Mouse (Mus musculus): ENCODE data around the gene Sec63. TPM values are rescaled to one million over a fixed set of nuclear protein-coding genes. Genes with fewer than 3 reads are reported as not detected.

The Sec63 gene
- polyA plus RNA-seq, 1 experiment from 2014 or later: 25.6 TPM

GRCm38 (mm10) chr10:42781672-42782071, 20.4 kb downstream of the Sec63 start:
- DNase-seq (ENCODE audit: low spot score): no peak
- H3K9me3 ChIP-seq (ENCODE audit: control insufficient read depth, low read length): no peaks in the 10 kb centered on the region
- H3K4me3 ChIP-seq (ENCODE audit: low read depth, low read length): no peak overlapping the region
- no peak overlapping the region for H3K27ac ChIP-seq (replicated peaks; ENCODE audit: low read depth, low read length)
- no peak for ATAC-seq (ENCODE audit: low read depth)
- H3K36me3 ChIP-seq (ENCODE audit: control insufficient read depth, insufficient read depth, low read length): peaks cover 7% of the 10 kb centered on the region; the same call in 1 of the 2 replicates
- no peak overlapping the region for H3K4me2 ChIP-seq (ENCODE audit: low read depth, low read length)
- 38% methylated on average over 3 of the region's 3 CpGs for WGBS
- H3K4me1 ChIP-seq (ENCODE audit: control insufficient read depth, insufficient read depth, low read length): no peaks in the 10 kb centered on the region
- no peak overlapping the region for H3K9ac ChIP-seq (ENCODE audit: low read depth, low read length)
- no peaks in the 10 kb centered on the region for H3K27me3 ChIP-seq (replicated peaks; ENCODE audit: control insufficient read depth, insufficient read depth, low read length)

- WGBS: 85% methylated on average over 3 of the region's 3 CpGs
- Histone ChIP-seq H3K9ac (ENCODE audit: low read depth, low read length) (no peak overlapping the region), H3K27me3 (replicated peaks; ENCODE audit: control insufficient read depth, insufficient read depth, low read length) (no peaks in the 10 kb centered on the region), H3K4me2 (ENCODE audit: low read depth, low read length) (no peak overlapping the region), H3K27ac (replicated peaks; ENCODE audit: low read depth, low read length) (no peak overlapping the region), H3K9me3 (ENCODE audit: control insufficient read depth, low read length) (no peaks in the 10 kb centered on the region), H3K4me3 (ENCODE audit: low read depth, low read length) (no peak overlapping the region), H3K4me1 (ENCODE audit: control insufficient read depth, insufficient read depth, low read length) (no peaks in the 10 kb centered on the region), H3K36me3 (ENCODE audit: control insufficient read depth, insufficient read depth, low read length) (peaks cover 88% of the 10 kb centered on the region)
- DNase-seq (ENCODE audit: low spot score) (no peak), ATAC-seq (ENCODE audit: low read depth) (no peak)
Observed at GRCm38 (mm10) chr10:42800922-42801321, 39.6 kb downstream of the Sec63 start.

- H3K4me1 ChIP-seq (ENCODE audit: control insufficient read depth, insufficient read depth, low read length): no peaks in the 10 kb centered on the region
- no peak overlapping the region for H3K27ac ChIP-seq (replicated peaks; ENCODE audit: low read depth, low read length)
- whole genome bisulfite sequencing: 90% methylated on average over 6 of the region's 6 CpGs
- H3K9ac ChIP-seq (ENCODE audit: low read depth, low read length): no peak overlapping the region
- H3K36me3 ChIP-seq (ENCODE audit: control insufficient read depth, insufficient read depth, low read length): peaks cover 79% of the 10 kb centered on the region
- ATAC-seq (ENCODE audit: low read depth): no peak
- no peak for DNase-seq (ENCODE audit: low spot score)
- no peaks in the 10 kb centered on the region for H3K27me3 ChIP-seq (replicated peaks; ENCODE audit: control insufficient read depth, insufficient read depth, low read length)
- no peaks in the 10 kb centered on the region for H3K9me3 ChIP-seq (ENCODE audit: control insufficient read depth, low read length)
- H3K4me2 ChIP-seq (ENCODE audit: low read depth, low read length): no peak overlapping the region
- H3K4me3 ChIP-seq (ENCODE audit: low read depth, low read length): no peak overlapping the region
Observed at GRCm38 (mm10) chr10:42825923-42826322, 64.6 kb downstream of the Sec63 start.

GRCm38 (mm10) chr10:42827155-42827554, 65.9 kb downstream of the Sec63 start:
- peaks cover 78% of the 10 kb centered on the region for H3K36me3 ChIP-seq (ENCODE audit: control insufficient read depth, insufficient read depth, low read length)
- no peak overlapping the region for H3K4me3 ChIP-seq (ENCODE audit: low read depth, low read length)
- no peaks in the 10 kb centered on the region for H3K9me3 ChIP-seq (ENCODE audit: control insufficient read depth, low read length)
- no peaks in the 10 kb centered on the region for H3K27me3 ChIP-seq (replicated peaks; ENCODE audit: control insufficient read depth, insufficient read depth, low read length)
- no peak overlapping the region for H3K9ac ChIP-seq (ENCODE audit: low read depth, low read length)
- no peak overlapping the region for H3K27ac ChIP-seq (replicated peaks; ENCODE audit: low read depth, low read length)
- WGBS: 84% methylated on average over 5 of the region's 5 CpGs
- H3K4me1 ChIP-seq (ENCODE audit: control insufficient read depth, insufficient read depth, low read length): no peaks in the 10 kb centered on the region
- DNase-seq (ENCODE audit: low spot score) (no peak), ATAC-seq (ENCODE audit: low read depth) (no peak)
- no peak overlapping the region for H3K4me2 ChIP-seq (ENCODE audit: low read depth, low read length)

- H3K9ac ChIP-seq (ENCODE audit: low read depth, low read length): no peak overlapping the region
- no peak for DNase-seq (ENCODE audit: low spot score)
- H3K4me1 ChIP-seq (ENCODE audit: control insufficient read depth, insufficient read depth, low read length): no peaks in the 10 kb centered on the region
- no peaks in the 10 kb centered on the region for H3K27me3 ChIP-seq (replicated peaks; ENCODE audit: control insufficient read depth, insufficient read depth, low read length)
- no peaks in the 10 kb centered on the region for H3K9me3 ChIP-seq (ENCODE audit: control insufficient read depth, low read length)
- peaks cover 75% of the 10 kb centered on the region for H3K36me3 ChIP-seq (ENCODE audit: control insufficient read depth, insufficient read depth, low read length)
- H3K4me2 ChIP-seq (ENCODE audit: low read depth, low read length): no peak overlapping the region
- no peak for ATAC-seq (ENCODE audit: low read depth)
- 85% methylated on average over 2 of the region's 2 CpGs for WGBS
- no peak overlapping the region for H3K4me3 ChIP-seq (ENCODE audit: low read depth, low read length)
- H3K27ac ChIP-seq (replicated peaks; ENCODE audit: low read depth, low read length): no peak overlapping the region
Observed at GRCm38 (mm10) chr10:42830007-42830406, 68.7 kb downstream of the Sec63 start.

- Histone ChIP-seq H3K27ac (replicated peaks; ENCODE audit: low read depth, low read length) (no peak overlapping the region), H3K27me3 (replicated peaks; ENCODE audit: control insufficient read depth, insufficient read depth, low read length) (no peaks in the 10 kb centered on the region), H3K4me2 (ENCODE audit: low read depth, low read length) (no peak overlapping the region), H3K4me3 (ENCODE audit: low read depth, low read length) (no peak overlapping the region), H3K36me3 (ENCODE audit: control insufficient read depth, insufficient read depth, low read length) (peaks cover 75% of the 10 kb centered on the region), H3K9ac (ENCODE audit: low read depth, low read length) (no peak overlapping the region), H3K4me1 (ENCODE audit: control insufficient read depth, insufficient read depth, low read length) (no peaks in the 10 kb centered on the region), H3K9me3 (ENCODE audit: control insufficient read depth, low read length) (no peaks in the 10 kb centered on the region)
- 63% methylated on average over 5 of the region's 6 CpGs for WGBS
- ATAC-seq (ENCODE audit: low read depth): no peak
- DNase-seq (ENCODE audit: low spot score): no peak
Observed at GRCm38 (mm10) chr10:42830409-42830808, 69.1 kb downstream of the Sec63 start.

GRCm38 (mm10) chr10:42832677-42833076, 71.4 kb downstream of the Sec63 start:
- no peaks in the 10 kb centered on the region for H3K4me1 ChIP-seq (ENCODE audit: control insufficient read depth, insufficient read depth, low read length)
- H3K4me2 ChIP-seq (ENCODE audit: low read depth, low read length): no peak overlapping the region
- no peak overlapping the region for H3K4me3 ChIP-seq (ENCODE audit: low read depth, low read length)
- peaks cover 73% of the 10 kb centered on the region for H3K36me3 ChIP-seq (ENCODE audit: control insufficient read depth, insufficient read depth, low read length)
- no peak overlapping the region for H3K9ac ChIP-seq (ENCODE audit: low read depth, low read length)
- no peaks in the 10 kb centered on the region for H3K27me3 ChIP-seq (replicated peaks; ENCODE audit: control insufficient read depth, insufficient read depth, low read length)
- no peak overlapping the region for H3K27ac ChIP-seq (replicated peaks; ENCODE audit: low read depth, low read length)
- WGBS: 59% methylated on average over 4 of the region's 4 CpGs
- no peak for DNase-seq (ENCODE audit: low spot score)
- ATAC-seq (ENCODE audit: low read depth): peak; percentile 34; the same call in 1 of the 2 replicates
- no peaks in the 10 kb centered on the region for H3K9me3 ChIP-seq (ENCODE audit: control insufficient read depth, low read length)

DNA sequence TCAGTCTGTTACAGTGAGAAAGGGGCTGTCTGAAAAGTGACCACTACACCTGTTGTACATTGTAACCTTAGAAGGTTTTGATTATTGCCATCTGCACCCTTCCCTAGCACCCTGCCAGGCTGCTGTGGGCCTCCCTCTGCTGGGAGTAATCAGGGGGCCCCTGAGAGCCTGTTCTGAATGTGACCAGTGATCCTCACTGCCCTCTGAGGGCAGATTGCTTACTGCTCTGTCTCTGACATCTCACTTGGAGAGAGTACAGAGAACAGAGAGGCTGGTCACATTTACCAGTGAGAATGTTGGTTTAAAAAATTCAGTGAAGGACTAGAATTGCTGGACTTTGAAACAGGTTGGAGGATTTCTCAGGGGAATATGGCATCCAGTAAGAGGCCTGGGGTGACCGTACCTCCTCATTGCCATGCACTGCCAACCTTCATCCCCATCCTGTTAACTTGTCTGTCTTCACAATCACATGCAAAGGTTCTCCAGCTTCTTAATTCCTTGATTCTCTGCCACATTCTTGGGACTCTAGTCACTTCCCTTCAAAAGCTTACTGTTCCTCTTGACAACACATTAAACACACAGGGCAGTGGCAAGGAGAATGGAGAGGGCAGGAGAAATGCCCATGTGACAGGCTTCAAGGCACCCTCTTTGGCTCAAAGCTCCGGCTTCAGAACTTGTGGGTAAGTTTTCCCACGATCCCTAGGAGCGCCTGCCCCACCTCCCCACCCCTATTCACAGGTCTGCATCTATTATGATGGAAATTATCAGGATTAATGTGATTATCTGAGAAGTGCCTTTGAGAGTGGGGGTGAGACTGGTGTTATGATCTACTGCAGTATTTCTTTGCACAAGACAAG, 72.8 kb downstream of the Sec63 start:
- ATAC-seq (ENCODE audit: low read depth) (no peak), DNase-seq (ENCODE audit: low spot score) (no peak)
- no peak overlapping the region for H3K4me3 ChIP-seq (ENCODE audit: low read depth, low read length)
- 87% methylated on average over 4 of the region's 4 CpGs for WGBS
- no peaks in the 10 kb centered on the region for H3K27me3 ChIP-seq (replicated peaks; ENCODE audit: control insufficient read depth, insufficient read depth, low read length)
- H3K9me3 ChIP-seq (ENCODE audit: control insufficient read depth, low read length): peaks cover 8% of the 10 kb centered on the region; the same call in 1 of the 2 replicates
- no peaks in the 10 kb centered on the region for H3K4me1 ChIP-seq (ENCODE audit: control insufficient read depth, insufficient read depth, low read length)
- H3K27ac ChIP-seq (replicated peaks; ENCODE audit: low read depth, low read length): no peak overlapping the region
- no peak overlapping the region for H3K9ac ChIP-seq (ENCODE audit: low read depth, low read length)
- no peak overlapping the region for H3K4me2 ChIP-seq (ENCODE audit: low read depth, low read length)
- peaks cover 59% of the 10 kb centered on the region for H3K36me3 ChIP-seq (ENCODE audit: control insufficient read depth, insufficient read depth, low read length)

- no peaks in the 10 kb centered on the region for H3K27me3 ChIP-seq (replicated peaks; ENCODE audit: control insufficient read depth, insufficient read depth, low read length)
- H3K4me3 ChIP-seq (ENCODE audit: low read depth, low read length): no peak overlapping the region
- H3K4me1 ChIP-seq (ENCODE audit: control insufficient read depth, insufficient read depth, low read length): no peaks in the 10 kb centered on the region
- no peak for DNase-seq (ENCODE audit: low spot score)
- H3K9me3 ChIP-seq (ENCODE audit: control insufficient read depth, low read length): peaks cover 11% of the 10 kb centered on the region; the same call in 1 of the 2 replicates
- H3K36me3 ChIP-seq (ENCODE audit: control insufficient read depth, insufficient read depth, low read length): peaks cover 34% of the 10 kb centered on the region
- H3K9ac ChIP-seq (ENCODE audit: low read depth, low read length): no peak overlapping the region
- 74% methylated on average over 4 of the region's 4 CpGs for WGBS
- no peak overlapping the region for H3K27ac ChIP-seq (replicated peaks; ENCODE audit: low read depth, low read length)
- ATAC-seq (ENCODE audit: low read depth): no peak
- H3K4me2 ChIP-seq (ENCODE audit: low read depth, low read length): no peak overlapping the region
Observed at GRCm38 (mm10) chr10:42838106-42838505, 76.8 kb downstream of the Sec63 start.

Data from embryonic facial prominence, embryonic 14.5 days (tissue).